Mouse (Mus musculus): ENCODE data around the gene Lrguk.

- TF ChIP-seq CTCF (IDR thresholded peaks at IDR 0.05; ENCODE audit: low read depth) (no peak), EP300 (IDR thresholded peaks at IDR 0.05; ENCODE audit: low read depth) (no peak)
Measured at GRCm38 (mm10) chr6:33998590-33998989, 30.7 kb upstream of the Lrguk start.
